Mouse (Mus musculus) liver, embryonic 14.5 days (tissue): Measurements from ENCODE around the gene Wwp2.

Source experiments
- CTCF ChIP-seq: IDR thresholded peaks from 2 replicates; pipeline ENCODE4 v1.5.1; 2016; ENCODE audit warnings: antibody characterized with exemption, low read depth, control low read depth
- EP300 ChIP-seq: IDR thresholded peaks from 2 replicates; pipeline ENCODE4 v1.6.1; 2016; ENCODE audit warnings: antibody characterized with exemption, low read depth

GRCm38 (mm10) chr8:107543714-107544113, 107.5 kb downstream of the Wwp2 start:
- TF ChIP-seq EP300 (no peak), CTCF (no peak)
